Mouse (Mus musculus) mouse trophoblast stem cell (cell line): ENCODE data around the gene Agtr1b.

Source experiments
- in situ Hi-C, 2 experiments: fragments of 300-500 bp; cut with MseI, MboI; formaldehyde crosslinking; loops; 2 replicates in 1 of 2; 3 replicates in 1 of 2; pipeline ENCODE4 v1.15.1; 2025

Gene Agtr1b

DNA sequence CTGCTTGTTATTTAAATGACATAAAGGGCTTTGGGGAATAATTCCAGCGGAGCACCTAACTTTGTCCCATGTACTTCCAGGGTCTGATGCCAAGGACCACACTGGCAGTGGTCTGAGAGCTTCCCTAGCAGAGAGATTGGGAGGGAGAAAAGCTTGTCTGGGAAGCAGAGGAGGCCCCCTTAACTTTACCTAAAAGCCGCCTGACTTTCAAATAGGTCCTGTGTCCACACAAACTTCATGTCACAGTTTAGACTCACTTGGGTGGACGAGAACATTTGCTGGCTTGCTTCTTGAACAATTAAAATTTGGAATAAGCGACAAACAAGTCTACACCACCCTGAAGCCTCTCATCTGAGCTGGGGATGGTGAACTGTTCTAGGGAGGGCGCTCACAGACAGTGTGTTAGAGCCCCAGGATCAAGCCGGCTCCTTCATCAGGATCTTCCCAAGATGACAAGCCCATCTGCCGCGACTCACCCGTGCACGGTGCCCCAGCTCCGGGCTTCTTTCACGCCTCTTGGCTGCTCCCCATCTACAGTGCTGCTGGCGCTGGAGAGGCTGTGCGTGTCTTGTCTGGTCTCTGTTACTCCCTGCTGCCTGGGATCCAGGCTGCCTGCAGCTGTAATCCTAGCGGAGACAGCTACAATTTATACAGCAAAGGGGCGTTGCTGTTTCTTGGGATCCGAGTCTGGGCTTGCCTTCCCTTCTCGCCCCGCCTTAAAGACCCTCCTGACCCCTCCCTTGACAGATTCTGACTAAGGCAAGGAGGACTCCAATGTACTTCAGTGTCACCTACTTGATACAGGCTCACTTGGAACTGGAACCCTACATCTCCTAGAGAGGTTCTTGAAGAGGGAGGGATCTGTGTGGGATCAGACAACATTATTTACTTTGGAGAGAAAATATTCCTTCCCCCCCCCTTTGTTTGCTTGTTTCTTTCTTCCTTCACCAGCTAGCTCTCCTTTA lies at the start of gene Agtr1b:
Gene Agtr1b (minus strand): TSS at position 620 of the 965 bp plus-strand sequence.
- in situ Hi-C loops = no loop called here

DNA sequence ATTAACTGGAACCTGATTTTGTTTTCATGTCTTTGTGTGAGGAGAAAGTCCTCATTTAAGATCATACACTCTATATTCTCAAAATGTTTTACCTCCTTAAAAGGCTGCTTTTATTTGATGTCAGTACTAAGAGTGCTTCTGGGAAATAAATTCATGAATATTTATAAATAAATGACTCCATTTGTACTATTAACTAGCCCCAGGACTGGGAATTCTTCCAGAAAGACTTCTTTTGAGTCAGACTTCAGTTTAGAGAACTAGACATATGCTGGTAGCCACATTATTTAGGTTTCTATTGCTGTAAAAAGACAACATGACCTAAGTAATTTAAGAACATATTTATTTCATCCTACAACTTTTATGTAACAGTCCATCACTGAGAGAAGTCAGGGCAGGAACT lies 13.4 kb downstream of the Agtr1b start:
- in situ Hi-C loops = no loop called here

DNA sequence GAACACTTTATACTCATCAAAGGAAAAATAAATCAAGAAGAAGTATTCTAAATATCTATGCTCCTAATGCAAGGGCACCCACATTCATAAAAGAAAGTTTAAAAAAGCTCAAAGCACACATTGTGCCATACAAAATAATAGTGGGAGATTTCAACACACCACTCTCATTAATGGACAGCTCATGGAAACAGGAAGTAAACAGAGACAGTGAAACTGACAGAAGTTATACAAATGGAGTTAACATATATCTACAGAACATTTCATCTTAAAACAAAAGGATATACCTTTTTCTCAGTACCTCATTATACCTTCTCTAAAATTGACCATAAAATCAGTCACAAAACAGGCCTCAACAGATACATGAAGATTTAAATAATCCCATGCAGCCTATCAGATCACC lies 18.8 kb downstream of the Agtr1b start:
- in situ Hi-C loops = no loop called here

DNA sequence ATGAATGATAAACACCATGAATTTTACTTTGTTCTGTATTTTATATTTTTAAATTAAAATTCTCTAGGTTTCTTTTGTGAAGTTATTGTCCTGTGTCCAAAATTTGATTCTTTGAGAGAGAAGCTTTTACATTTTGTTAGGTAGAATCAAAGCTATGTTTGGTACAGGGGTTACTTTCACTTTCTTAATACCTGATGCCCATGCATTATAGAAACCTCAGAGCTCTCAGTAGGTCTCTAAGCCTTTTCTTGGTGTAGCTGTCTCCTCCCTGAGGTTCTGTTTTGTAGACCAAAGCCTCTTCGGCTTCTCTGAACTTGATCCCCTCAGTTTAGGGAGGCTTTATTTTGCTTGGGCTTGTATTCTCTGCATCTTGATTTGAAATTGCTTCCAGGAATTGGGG lies 26.6 kb downstream of the Agtr1b start:
- in situ Hi-C loops = no loop called here

DNA sequence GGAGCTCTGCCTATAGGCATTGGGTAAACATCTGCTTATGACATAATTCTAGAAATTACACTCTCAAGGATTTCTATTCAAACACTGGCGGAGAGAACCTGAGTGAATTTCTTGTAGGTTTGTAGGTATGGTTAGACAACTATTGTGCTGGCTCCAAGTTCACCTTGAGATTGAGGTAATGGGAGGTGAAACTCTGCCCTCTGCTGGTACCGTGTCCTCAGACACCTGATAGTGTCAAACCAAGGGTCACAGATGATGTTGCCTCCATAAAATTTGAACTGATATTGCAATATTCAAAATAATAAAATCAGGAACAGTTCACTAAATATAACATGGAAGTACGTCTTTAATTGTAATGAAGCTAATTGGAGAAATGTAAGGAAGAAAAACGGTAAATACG lies 32.3 kb downstream of the Agtr1b start:
- in situ Hi-C loops = no loop called here

DNA sequence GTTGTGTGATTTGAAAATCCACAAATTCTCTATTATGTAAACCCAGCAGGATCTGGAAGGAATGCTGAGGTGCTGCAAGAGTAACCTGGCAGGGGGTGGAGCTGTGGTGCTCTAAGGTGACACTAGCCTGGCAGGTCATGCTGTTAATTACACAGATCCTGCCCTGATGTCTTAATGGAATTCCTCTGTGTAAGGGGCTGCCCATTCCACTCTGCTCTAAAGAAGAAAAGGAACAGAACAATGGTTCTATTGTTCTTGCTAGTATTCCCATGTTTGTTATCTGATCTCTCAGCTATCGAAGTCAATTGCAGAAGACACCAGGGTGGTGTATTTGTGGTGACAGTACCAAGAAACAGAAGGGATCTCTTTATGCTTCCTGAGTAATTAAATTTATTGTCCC lies 49.7 kb downstream of the Agtr1b start:
- in situ Hi-C loops = no loop called here

DNA sequence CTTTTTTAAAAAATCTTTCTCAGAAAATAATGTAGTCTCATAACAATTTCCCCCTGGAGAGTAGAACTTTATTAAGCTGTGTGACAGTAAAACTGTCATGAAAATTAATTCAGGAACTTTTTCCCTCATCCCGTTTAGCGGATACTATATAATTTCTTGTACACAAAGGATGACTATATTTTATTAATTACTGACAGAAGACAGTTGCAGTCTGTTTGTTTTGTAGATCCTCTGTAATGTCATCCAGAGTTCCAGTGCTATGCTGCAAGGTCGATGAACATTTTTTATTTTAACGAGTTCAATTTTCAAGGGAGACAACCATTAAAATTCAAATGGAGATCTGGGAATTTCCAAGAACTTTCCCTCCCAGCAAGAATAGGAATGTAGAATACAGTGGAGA lies 57.8 kb downstream of the Agtr1b start:
- in situ Hi-C loops = no loop called here

DNA sequence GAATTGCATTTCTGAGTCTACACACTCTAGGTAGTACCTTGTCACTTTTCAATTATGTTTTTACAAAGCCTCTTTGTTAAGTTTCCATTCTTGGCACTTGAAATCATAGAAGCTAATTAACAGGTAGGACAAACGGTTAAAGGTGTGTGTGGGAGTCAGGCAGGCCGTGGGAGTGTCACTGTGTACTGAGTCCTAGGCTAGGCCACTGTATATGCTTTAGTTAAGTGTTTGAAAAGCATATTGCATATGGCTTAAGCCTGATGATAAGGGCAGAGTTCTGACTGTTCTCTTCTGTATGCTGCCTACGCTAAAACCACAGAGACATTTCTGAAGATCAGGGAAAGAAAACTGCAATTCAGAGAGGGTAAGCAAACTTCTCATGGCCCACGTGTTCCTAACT lies 59.7 kb downstream of the Agtr1b start:
- in situ Hi-C loops = no loop called here

DNA sequence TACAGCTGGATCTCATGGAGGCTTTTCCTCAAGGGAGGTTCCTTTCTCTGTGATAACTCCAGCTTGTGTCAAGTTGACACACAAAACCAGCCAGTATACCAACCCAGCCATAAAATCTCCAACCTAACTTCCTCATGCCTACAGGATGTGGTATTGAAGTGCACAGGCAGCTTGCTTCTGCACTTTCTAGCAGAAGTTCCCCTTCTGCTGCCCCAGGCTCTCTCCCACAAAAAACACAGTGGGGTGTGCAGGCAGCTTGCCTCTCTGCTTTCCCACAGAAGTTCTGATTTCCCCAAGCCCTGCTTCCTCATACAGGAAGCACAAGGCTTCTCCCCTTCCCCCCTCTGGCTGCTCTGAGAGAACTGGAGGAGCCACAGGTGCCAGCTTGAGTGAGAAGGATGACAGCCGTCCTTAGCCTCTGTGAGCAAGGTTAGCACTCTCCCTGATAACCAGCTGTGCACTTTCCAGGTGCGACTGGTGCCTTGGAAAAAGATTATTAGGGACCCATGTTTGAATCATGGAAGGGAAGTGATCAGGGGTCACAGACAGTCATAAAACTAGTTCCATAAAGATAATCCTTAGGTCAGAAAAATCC lies 62.1 kb downstream of the Agtr1b start:
- in situ Hi-C loops = no loop called here

DNA sequence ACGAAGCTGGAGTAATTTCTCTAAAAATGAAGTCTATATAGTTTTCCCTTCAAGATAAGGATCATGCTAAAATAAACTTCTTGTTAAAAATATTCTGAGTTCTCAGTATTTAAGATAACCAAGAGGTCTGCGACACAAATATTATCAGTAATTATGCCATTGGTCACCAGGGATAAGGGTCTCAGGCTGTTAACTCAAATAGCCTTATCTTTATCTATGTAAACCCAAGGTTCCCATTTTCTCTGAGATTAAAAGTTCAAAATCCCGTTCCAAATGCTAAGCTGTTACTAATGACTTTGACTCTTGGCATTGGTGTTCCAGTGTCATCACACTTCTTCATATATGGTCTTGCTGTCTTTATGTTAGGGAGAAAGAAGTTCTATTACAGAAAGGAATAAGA lies 71.4 kb downstream of the Agtr1b start:
- in situ Hi-C loops = no loop called here

DNA sequence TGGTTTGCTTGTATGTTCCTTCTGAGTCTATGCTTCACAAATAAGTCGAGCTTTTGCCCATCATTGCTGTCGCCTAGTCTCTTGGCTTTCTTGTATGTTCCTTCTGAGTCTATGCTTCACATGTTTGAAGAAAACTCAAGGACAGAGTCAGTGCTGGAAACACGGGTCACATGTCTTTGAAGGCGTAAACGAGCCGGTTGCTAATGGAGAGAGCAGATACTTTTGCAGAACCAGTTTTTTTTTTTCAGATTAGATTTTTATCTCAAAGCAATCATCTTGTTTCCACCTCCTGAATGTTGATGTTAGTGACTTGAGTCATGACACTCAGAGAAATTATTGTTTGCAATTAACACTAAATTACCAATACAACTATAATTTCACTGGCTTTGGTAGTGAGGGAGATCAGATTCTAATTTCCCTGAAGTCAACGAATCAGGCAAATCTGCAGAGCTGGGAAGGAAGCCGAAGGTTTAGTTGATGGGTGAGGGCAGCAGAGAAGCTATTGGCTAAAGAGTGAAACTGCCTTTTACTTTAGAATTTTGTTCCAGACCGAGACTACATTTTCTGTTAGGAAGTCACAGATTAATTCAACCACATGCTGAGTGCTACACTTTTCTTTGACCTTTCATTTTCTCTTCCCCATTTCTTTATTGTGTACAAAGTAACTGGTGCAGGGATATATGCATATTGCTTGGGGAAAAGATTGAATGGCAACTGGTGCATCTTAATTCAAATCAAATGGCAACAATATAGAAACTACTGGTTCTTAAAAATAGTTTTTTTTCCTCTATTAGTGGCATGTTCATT lies 72.2 kb downstream of the Agtr1b start:
- in situ Hi-C loops = no loop called here

DNA sequence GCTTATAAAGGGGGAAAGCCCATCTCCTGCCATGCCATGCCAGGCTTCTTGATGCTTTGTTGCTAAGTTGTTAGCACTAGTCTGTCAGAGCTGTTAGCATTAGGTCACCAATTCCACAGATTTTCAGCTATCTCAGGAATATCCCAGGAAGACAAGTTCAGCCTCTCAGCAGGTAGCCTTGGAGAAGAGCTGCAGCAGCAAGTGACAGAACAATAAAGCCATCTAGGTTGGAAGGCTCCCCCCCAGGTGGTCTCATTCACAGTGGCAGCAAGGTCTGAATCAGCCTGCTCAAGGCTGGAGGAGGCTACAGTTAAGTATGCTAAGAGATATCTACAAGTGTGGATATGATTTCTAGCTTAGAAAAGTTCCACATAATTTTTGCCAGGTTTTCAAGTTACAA lies 75.6 kb downstream of the Agtr1b start:
- in situ Hi-C loops = no loop called here

DNA sequence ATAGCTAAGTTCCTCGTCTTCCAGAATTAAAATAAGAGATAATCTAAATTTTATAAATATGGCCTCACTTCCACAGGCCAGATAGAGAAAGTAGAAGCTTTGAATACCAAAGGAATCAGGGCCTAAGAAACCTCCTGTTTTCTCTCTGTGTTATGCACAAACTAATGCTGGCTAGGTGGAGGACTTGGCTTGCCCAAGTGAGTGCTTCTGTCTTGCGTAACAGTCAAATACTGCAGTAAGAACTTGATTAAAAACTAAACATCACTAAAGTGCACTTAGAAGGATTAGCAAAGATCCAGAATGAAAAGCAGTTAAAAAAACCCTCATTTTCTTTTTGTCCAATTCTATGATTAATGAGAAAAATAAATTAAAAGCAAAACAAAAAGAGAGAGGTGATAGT lies 78.2 kb downstream of the Agtr1b start:
- in situ Hi-C loops = no loop called here

DNA sequence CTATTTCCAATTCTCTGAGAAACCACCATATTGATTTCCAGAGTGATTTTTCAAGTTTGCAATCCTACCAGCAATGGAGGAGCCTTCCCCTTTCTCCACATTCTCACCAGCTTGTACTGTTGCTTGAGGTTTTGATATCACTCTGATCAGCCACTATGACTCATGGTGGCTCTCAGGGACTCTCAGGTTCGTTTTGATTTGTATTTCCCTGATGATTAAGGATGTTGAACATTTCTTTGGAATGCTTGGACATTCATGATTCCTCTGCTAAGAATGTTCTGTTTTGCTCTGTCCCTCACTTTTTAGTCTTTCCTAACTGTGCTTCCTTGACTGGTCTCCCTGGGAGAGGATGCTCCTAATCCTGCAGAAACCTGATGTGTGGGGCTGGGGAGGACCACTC lies 85.2 kb downstream of the Agtr1b start:
- in situ Hi-C loops = no loop called here

DNA sequence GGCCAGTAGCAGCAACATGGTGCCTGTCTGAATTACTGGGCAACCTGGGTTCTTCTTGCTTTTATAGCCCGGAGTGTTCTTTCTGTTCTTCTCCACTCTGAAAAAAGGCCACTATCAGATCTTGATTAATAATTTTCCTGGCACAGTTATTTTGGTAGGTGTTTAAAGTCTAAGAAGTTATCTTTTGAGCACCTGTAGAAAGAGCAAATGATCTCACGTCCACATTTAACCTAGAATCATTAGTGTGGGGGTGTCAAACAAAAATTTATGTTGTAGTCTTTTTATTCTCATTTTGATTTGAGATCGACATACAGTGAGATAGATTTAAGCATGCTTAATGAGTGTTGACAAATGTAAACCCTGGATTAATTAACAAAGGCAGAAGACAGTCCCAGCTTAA lies 91.3 kb downstream of the Agtr1b start, which contains the start of gene Cpb1:
Gene Cpb1 (minus strand): TSS at position 101 of the 400 bp plus-strand sequence.
- in situ Hi-C loops = no loop called here
